Comparison of ENCODE assay signal across 8 mouse cellular contexts in genomic region chr8:85119052-85119981, GRCm38 (mm10). TPM values are rescaled to one million over a fixed set of nuclear protein-coding genes. Genes with fewer than 3 reads are reported as not detected.
DNase-seq lines count a peak whose midpoint lies in the region; ATAC-seq lines count a peak whose summit lies in the region.

No protein-coding gene starts in this region.

- H3K9ac ChIP-seq in hindbrain, embryonic 15.5 days = peak overlapping the region; percentile 72

- H3K27ac ChIP-seq in hindbrain, embryonic 15.5 days (replicated peaks) = peak overlapping the region; percentile 74

- H3K9me3 ChIP-seq in hindbrain, embryonic 15.5 days = no peaks in the 10 kb centered on the region

- no peaks in the 10 kb centered on the region for H3K36me3 ChIP-seq in hindbrain, embryonic 15.5 days

- peaks cover 7% of the 10 kb centered on the region; the same call in 1 of the 2 replicates for H3K4me1 ChIP-seq in hindbrain, embryonic 15.5 days (replicated peaks)

- peak; percentile 86 for DNase-seq in adipocyte (ENCODE audit: low spot score)
- DNase-seq in cerebellum, postnatal 36 days = peak; percentile 87
- DNase-seq in gastrocnemius, adult 18-20 months (ENCODE audit: low spot score) = peak; percentile 70
- DNase-seq in layer of hippocampus, postnatal 36 days = peak; percentile 76 to 78
- DNase-seq in lung, postnatal 14 days = peak; percentile 85
- DNase-seq in retina, postnatal 7 days (ENCODE audit: low read depth, low spot score) = peak; percentile 61

- ATAC-seq in hindbrain, embryonic 15.5 days (ENCODE audit: low FRiP score, low read depth) = peak; percentile 94
- ATAC-seq in activated CD4-positive, CD25-positive, alpha-beta regulatory T cell, adult 4 months = no peak

- 7% methylated on average over 37 of the region's 37 CpGs for WGBS in hindbrain, embryonic 15.5 days

- H3K27me3 ChIP-seq in hindbrain, embryonic 15.5 days = no peaks in the 10 kb centered on the region

- peak overlapping the region; percentile 68 for H3K4me3 ChIP-seq in hindbrain, embryonic 15.5 days

- peak overlapping the region; percentile 80 for H3K4me2 ChIP-seq in hindbrain, embryonic 15.5 days

RNA-seq across cellular contexts. Expression of gene Zfp791, which starts 3.6 kb away (rescaled TPM):
- total RNA-seq in gastrocnemius, adult 18-20 months (2021) = 1 to 10 TPM; 1.0 to 1.1 TPM
- 3.9 and 4.6 TPM in 2 replicates for polyA plus RNA-seq in hindbrain, embryonic 15.5 days (2015; fragmentation: Nextera tagmentation; extraction: Ambion mirVana)
- 1 to 10 TPM; 6.8 to 8.0 TPM for total RNA-seq in layer of hippocampus, postnatal 36 days (2021)
- polyA plus RNA-seq in activated CD4-positive, CD25-positive, alpha-beta regulatory T cell, adult 4 months (2017; shearing (Covaris generic)) = not detected

RNA-seq across cellular contexts. Expression of gene Cks1brt, which starts 32.4 kb away (rescaled TPM):
- not detected for total RNA-seq in gastrocnemius, adult 18-20 months (2021)
- not detected in 2 replicates for polyA plus RNA-seq in hindbrain, embryonic 15.5 days (2015; fragmentation: Nextera tagmentation; extraction: Ambion mirVana)
- total RNA-seq in layer of hippocampus, postnatal 36 days (2021) = not detected
- under 1 TPM in 1 of 2 experiments, not detected in 1; 0.20 TPM for polyA plus RNA-seq in activated CD4-positive, CD25-positive, alpha-beta regulatory T cell, adult 4 months (2017; shearing (Covaris generic))

RNA-seq across cellular contexts. Expression of gene Man2b1, which starts 36.2 kb away (rescaled TPM):
- total RNA-seq in gastrocnemius, adult 18-20 months (2021) = 1 to 10 TPM; 7.9 to 9.4 TPM
- 20.9 and 22.5 TPM in 2 replicates for polyA plus RNA-seq in hindbrain, embryonic 15.5 days (2015; fragmentation: Nextera tagmentation; extraction: Ambion mirVana)
- total RNA-seq in layer of hippocampus, postnatal 36 days (2021) = 10 to 100 TPM; 30.5 to 36.8 TPM
- 10 to 100 TPM; 64.8 to 82.0 TPM for polyA plus RNA-seq in activated CD4-positive, CD25-positive, alpha-beta regulatory T cell, adult 4 months (2017; shearing (Covaris generic))

RNA-seq across cellular contexts. Expression of gene Wdr83, which starts 38.2 kb away (rescaled TPM):
- total RNA-seq in gastrocnemius, adult 18-20 months (2021) = 10 to 100 TPM; 12.6 to 20.8 TPM
- polyA plus RNA-seq in hindbrain, embryonic 15.5 days (2015; fragmentation: Nextera tagmentation; extraction: Ambion mirVana) = 47.2 and 53.0 TPM in 2 replicates
- 10 to 100 TPM; 26.1 to 28.4 TPM for total RNA-seq in layer of hippocampus, postnatal 36 days (2021)
- polyA plus RNA-seq in activated CD4-positive, CD25-positive, alpha-beta regulatory T cell, adult 4 months (2017; shearing (Covaris generic)) = 10 to 100 TPM; 33.1 to 46.7 TPM

RNA-seq across cellular contexts. Expression of gene Wdr83os, which starts 38.8 kb away (rescaled TPM):
- 10 to 100 TPM; 46.9 to 47.2 TPM for total RNA-seq in gastrocnemius, adult 18-20 months (2021)
- 117 and 119 TPM in 2 replicates for polyA plus RNA-seq in hindbrain, embryonic 15.5 days (2015; fragmentation: Nextera tagmentation; extraction: Ambion mirVana)
- total RNA-seq in layer of hippocampus, postnatal 36 days (2021) = 10 to 100 TPM; 55.0 to 65.7 TPM
- 100 to 1,000 TPM; 132 to 134 TPM for polyA plus RNA-seq in activated CD4-positive, CD25-positive, alpha-beta regulatory T cell, adult 4 months (2017; shearing (Covaris generic))
